Mouse (Mus musculus): ENCODE results near the gene B4galnt3. TPM values are rescaled to one million over a fixed set of nuclear protein-coding genes. Genes with fewer than 3 reads are reported as not detected.

Gene B4galnt3
- polyA plus RNA-seq, 1 experiment from 2014 or later = 0.11 TPM

DNA sequence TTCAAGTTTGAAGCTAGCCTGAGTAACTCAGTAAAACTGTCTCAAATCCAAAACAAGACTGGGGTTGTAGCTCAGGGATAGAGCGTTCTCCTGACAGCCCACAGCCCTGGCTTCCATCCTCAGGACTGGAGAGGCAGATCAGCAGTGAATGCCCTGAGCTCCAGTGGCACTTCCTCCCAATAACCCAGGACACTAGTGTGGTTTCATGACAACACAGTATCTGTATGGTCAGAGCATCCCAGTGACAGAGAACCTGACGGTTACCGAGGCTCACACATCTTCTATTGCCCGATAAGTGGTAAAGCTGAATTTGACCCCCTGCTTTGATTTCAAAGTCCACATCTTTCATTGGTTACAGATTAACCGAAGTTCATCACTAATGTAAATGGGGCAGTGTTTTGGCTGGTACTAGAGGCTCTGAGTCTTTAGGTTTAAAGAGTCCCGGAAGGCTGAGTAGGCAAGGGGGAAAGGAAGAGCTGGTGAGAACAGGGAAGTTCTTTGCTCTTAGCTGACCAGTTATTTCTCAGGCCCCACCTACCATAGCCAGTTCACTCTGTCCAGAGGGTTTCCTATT is 120.2 kb downstream of the B4galnt3 start:
- no peak overlapping the region; the same call in 1 of the 2 replicates for H3K27ac ChIP-seq (replicated peaks)
- no peaks in the 10 kb centered on the region for H3K36me3 ChIP-seq
- H3K4me1 ChIP-seq = 0 out of 2 replicates have a peak, but pooled peaks cover 2% of the 10 kb centered on the region
- H3K27me3 ChIP-seq (ENCODE audit: low read depth, poor library complexity, severe bottlenecking) = no peaks in the 10 kb centered on the region
- whole genome bisulfite sequencing = 91% methylated on average over 6 of the region's 6 CpGs
- no peak for DNase-seq (ENCODE audit: low spot score)
- no peaks in the 10 kb centered on the region for H3K9me3 ChIP-seq (replicated peaks)
- no peak overlapping the region for H3K4me3 ChIP-seq

DNA sequence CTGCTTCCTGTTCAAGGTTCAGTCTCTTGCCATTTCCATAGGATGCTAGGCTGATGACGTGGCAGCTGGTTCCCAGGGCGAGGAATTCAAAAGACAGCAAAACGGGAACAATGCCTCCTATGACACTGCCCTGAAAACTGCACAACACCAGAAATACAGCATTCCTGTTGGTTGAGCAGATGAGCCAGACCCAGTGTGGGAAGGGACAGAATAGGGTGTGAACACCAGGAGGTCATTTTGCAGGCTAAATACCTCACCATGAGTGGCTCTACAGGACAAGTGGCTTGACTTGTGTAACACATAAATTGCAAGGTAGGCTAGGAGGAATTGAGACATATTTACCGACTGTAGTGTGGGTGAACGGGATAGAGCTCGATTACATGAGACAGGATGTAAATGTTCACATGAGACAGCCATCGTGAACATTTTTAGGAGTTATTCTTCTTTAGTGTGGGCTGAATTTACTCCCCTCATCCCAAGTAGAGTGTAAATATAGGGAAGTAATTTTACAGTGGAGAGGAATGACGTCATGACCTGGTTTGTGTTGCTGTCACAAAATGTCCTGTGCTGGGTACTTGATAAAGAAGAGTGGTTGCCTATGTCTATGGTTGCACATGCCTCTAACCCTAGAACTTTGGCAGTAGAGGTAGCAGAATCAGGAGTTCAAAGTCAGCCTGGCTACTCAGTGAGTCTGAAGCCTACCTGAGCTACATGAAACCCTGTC is 121.9 kb downstream of the B4galnt3 start:
- no peaks in the 10 kb centered on the region for H3K27me3 ChIP-seq (ENCODE audit: low read depth, poor library complexity, severe bottlenecking)

DNA sequence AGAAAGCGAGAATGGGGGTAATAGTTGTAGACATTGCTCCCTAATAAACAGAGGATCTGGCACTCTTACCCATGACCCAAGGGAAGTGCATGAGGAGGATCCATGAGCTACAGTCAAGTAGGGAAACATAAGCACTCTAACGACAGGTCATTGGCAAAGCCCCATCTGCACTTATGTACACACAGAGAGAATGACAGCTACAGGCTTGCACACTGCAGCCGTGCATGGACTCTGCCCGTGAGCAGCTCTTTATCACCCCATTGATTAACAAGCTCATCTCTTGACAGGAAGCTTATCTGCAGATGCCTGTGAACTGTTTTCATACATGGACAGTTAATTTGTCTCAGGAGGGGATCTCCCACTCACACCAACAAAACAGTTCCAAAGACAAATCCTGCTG is 126.8 kb downstream of the B4galnt3 start:
- no peak for DNase-seq (ENCODE audit: low spot score)
- no peaks in the 10 kb centered on the region for H3K27me3 ChIP-seq (ENCODE audit: low read depth, poor library complexity, severe bottlenecking)
- H3K36me3 ChIP-seq = no peaks in the 10 kb centered on the region
- no peak overlapping the region for H3K4me3 ChIP-seq
- no peak overlapping the region for H3K27ac ChIP-seq (replicated peaks)
- 81% methylated on average over 4 of the region's 4 CpGs for WGBS
- H3K4me1 ChIP-seq = no peaks in the 10 kb centered on the region
- no peaks in the 10 kb centered on the region for H3K9me3 ChIP-seq (replicated peaks)

More for the DNA sequence above, 121.9 kb downstream of the B4galnt3 start:
- DNase-seq (ENCODE audit: low spot score) = no peak
- WGBS = 88% methylated on average over 8 of the region's 8 CpGs
- Histone ChIP-seq H3K9me3 (replicated peaks) (no peaks in the 10 kb centered on the region), H3K36me3 (no peaks in the 10 kb centered on the region), H3K27ac (replicated peaks) (no peak overlapping the region), H3K4me3 (no peak overlapping the region), H3K4me1 (0 out of 2 replicates have a peak, but pooled peaks cover 2% of the 10 kb centered on the region)

DNA sequence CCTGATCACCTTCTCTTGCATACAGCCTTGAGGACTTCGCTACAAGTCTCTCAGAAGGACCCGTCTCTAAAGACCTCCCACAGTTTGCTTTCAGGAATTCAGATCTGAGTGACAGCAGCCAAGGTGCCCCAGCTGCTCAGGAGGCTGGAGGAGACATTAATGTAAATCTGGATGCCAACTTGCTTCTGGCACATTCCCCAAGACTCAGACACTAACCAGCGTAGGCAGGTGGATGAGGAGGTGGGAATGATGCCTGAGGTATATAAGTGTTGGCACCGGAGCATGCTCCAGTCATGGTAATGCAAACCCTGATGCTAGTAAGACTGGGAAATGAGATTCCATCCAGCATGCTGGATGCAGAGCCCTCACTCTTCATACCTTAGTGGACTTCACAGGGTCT is 129.6 kb downstream of the B4galnt3 start:
- no peaks in the 10 kb centered on the region for H3K9me3 ChIP-seq (replicated peaks)
- no peak overlapping the region for H3K27ac ChIP-seq (replicated peaks)
- H3K4me3 ChIP-seq = no peak overlapping the region
- WGBS = 86% methylated on average over 4 of the region's 4 CpGs
- no peaks in the 10 kb centered on the region for H3K36me3 ChIP-seq
- H3K27me3 ChIP-seq (ENCODE audit: low read depth, poor library complexity, severe bottlenecking) = no peaks in the 10 kb centered on the region
- DNase-seq (ENCODE audit: low spot score) = no peak
- no peaks in the 10 kb centered on the region for H3K4me1 ChIP-seq

DNA sequence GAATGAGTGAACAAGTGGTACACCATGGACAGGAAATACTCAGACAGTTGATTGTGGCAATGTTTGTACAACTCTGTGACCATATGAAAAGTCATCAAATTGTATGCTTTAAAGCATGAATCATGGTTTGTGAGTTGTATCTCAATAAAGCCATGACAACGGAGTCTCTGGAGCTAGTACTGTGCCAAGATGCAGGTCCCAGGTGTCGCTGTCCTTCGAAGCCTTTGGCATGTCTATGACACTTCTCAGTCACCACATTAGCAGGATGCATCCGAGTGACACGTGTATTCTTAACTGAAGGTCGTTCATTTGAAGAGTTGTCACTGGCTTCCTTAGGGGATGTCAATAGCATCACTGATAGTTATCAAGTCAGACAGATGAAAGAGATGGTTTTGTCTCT is 131.4 kb downstream of the B4galnt3 start:
- H3K4me3 ChIP-seq = no peak overlapping the region
- DNase-seq (ENCODE audit: low spot score) = no peak

DNA sequence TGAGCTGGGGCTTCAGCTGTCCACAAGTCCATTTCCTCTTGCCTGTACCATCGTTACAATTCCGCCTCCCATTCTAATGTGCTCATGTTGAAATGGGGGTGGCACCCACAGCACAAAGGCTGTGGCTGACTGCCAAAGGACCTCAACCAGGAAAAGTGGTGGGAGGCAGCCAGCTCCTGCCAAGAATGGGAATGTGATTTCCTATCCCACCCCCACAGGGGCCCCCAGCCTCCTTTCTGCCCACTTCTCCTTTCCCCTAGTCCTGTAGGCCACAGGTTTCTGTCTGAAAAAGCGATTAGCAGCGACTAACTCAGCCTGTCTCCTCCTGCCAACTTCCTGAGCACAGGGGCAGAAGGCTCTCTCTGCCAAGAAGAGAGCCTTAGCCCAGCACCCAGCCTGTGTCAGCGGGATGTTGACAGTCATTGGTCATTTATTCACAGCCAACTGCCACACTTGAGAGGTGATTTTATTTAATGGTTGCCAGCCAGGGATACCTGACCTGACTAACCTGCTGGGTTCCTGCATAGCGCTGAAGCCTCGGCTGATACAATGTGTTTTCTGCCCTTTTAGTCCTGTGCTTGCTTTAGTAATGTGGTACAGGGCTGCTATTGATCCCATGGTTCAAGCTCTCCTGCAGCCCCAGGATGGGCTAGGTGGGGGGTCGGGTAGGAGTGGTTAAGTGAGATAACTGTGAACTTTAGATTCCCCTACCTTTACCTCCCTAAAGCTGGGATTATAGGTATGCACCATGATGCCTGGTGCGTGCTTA is 135.0 kb downstream of the B4galnt3 start:
- Histone ChIP-seq H3K27me3 (ENCODE audit: low read depth, poor library complexity, severe bottlenecking) (no peaks in the 10 kb centered on the region), H3K36me3 (no peaks in the 10 kb centered on the region), H3K4me1 (peaks cover 13% of the 10 kb centered on the region), H3K27ac (replicated peaks) (peak overlapping the region; percentile 42; the same call in 1 of the 2 replicates), H3K9me3 (replicated peaks) (no peaks in the 10 kb centered on the region), H3K4me3 (no peak overlapping the region)
- DNase-seq (ENCODE audit: low spot score) = no peak
- WGBS = 72% methylated on average over 9 of the region's 9 CpGs

More for the DNA sequence above, 131.4 kb downstream of the B4galnt3 start:
- Histone ChIP-seq H3K27me3 (ENCODE audit: low read depth, poor library complexity, severe bottlenecking) (no peaks in the 10 kb centered on the region), H3K36me3 (no peaks in the 10 kb centered on the region), H3K4me1 (peaks cover 6% of the 10 kb centered on the region), H3K27ac (replicated peaks) (no peak overlapping the region), H3K9me3 (replicated peaks) (no peaks in the 10 kb centered on the region)
- 90% methylated on average over 6 of the region's 6 CpGs for WGBS

DNA sequence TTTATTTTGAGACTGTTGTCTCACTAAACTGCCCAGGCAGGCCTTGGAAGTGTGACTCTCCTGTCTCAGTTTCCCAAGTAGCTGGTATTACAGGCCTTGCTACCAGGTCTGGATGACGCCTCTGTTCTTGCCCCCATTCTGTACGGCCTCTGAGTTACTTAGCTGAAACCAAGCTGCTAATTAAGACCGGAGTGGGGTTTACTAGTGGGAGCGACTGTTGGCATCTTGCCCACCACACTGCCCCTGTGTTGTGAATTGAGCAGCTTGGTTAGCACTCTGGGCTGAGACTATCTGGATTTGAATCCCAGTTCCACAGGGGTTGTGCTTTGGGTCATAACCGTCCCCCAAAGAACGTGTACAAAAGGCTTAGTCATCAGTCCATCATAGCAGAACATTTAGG is 136.9 kb downstream of the B4galnt3 start:
- WGBS = 83% methylated on average over 6 of the region's 6 CpGs

DNA sequence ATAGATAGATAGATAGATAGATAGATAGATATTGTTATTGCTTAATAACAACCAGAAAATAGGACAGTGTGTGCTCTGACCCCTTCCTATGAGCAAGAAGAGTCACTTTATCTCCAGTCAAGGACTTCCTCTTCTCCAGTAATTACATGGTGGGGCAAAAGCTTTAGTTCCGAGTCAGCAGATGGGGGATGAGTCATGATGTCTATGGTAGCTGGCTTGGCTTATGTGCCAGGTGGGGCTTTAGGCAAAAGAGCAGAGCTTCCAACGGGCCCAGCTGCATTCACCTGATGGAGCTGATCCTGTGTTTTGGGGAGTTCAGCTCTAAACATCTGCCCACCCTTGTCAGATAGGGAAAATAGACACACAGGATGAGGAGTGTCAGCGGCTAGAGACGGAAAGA is 138.8 kb downstream of the B4galnt3 start:
- H3K36me3 ChIP-seq = no peaks in the 10 kb centered on the region
- 89% methylated on average over 4 of the region's 4 CpGs for WGBS

More for the DNA sequence above, 136.9 kb downstream of the B4galnt3 start:
- no peak overlapping the region for H3K27ac ChIP-seq (replicated peaks)
- no peak overlapping the region for H3K4me3 ChIP-seq
- peaks cover 16% of the 10 kb centered on the region for H3K4me1 ChIP-seq
- H3K36me3 ChIP-seq = no peaks in the 10 kb centered on the region
- DNase-seq (ENCODE audit: low spot score) = no peak
- no peaks in the 10 kb centered on the region for H3K9me3 ChIP-seq (replicated peaks)
- H3K27me3 ChIP-seq (ENCODE audit: low read depth, poor library complexity, severe bottlenecking) = no peaks in the 10 kb centered on the region

DNA sequence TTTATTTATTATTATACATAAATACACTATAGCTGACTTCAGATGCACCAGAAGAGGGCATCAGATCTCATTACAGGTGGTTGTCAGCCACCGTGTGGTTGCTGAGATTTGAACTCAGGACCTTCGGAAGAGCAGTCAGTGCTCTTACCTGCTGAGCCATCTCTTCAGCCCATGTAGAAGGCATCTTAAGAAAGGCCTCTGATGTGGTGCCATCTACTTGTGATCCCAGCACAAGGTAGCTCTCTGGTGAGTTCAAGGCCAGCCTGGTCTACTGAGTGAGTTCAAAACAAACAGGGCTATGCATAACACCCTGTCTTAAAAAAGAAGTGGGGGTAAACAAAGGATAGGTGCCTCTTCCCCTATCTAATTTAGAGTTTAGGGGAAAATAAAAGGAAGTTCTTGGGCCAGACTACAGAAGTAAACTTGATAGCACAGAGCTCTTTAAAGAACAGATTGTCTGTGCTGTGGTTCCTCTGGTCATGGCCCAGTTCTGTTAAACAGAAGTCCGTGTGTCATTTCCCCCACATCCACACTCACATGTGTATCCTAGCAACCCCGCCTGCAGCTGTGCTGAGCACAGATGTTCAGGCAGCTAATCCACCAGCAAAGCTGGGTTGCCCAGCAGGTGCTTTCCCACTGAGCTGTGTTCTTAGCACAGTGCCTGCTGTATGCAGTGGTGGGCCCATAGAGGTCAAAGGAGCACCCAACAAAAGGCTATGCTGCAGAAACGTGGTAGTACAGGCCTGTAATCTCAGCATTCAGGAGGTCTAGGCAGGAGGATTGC is 139.6 kb downstream of the B4galnt3 start:
- Histone ChIP-seq H3K36me3 (no peaks in the 10 kb centered on the region), H3K4me3 (no peak overlapping the region), H3K9me3 (replicated peaks) (no peaks in the 10 kb centered on the region), H3K4me1 (peaks cover 24% of the 10 kb centered on the region), H3K27ac (replicated peaks) (no peak overlapping the region; the same call in 1 of the 2 replicates), H3K27me3 (ENCODE audit: low read depth, poor library complexity, severe bottlenecking) (no peaks in the 10 kb centered on the region)
- WGBS = 67% methylated on average over 5 of the region's 5 CpGs
- DNase-seq (ENCODE audit: low spot score) = peak; percentile 40

More for the DNA sequence above, 138.8 kb downstream of the B4galnt3 start:
- Histone ChIP-seq H3K4me1 (peaks cover 17% of the 10 kb centered on the region), H3K4me3 (no peak overlapping the region), H3K27me3 (ENCODE audit: low read depth, poor library complexity, severe bottlenecking) (no peaks in the 10 kb centered on the region), H3K27ac (replicated peaks) (no peak overlapping the region), H3K9me3 (replicated peaks) (no peaks in the 10 kb centered on the region)
- DNase-seq (ENCODE audit: low spot score) = no peak

Other genes with a start within 250 kb of the B4galnt3 start
- gene Ninj2, start 201.2 kb downstream of the B4galnt3 start, polyA plus RNA-seq (2016; fragmentation: Nextera tagmentation; extraction: Ambion mirVana) = not detected in 2 replicates
- gene D330020A13Rik, start 195 bp downstream of the B4galnt3 start, polyA plus RNA-seq (2016; fragmentation: Nextera tagmentation; extraction: Ambion mirVana) = not detected in 2 replicates
- gene Kdm5a, start 69.6 kb upstream of the B4galnt3 start, polyA plus RNA-seq (2016; fragmentation: Nextera tagmentation; extraction: Ambion mirVana) = 49.0 and 49.9 TPM in 2 replicates
- gene Ccdc77, start 69.8 kb upstream of the B4galnt3 start, polyA plus RNA-seq (2016; fragmentation: Nextera tagmentation; extraction: Ambion mirVana) = 29.6 and 29.7 TPM in 2 replicates
- 4.8 and 5.1 TPM in 2 replicates for gene Il17ra, start 168.7 kb upstream of the B4galnt3 start, polyA plus RNA-seq (2016; fragmentation: Nextera tagmentation; extraction: Ambion mirVana)
- 0.49 and 0.79 TPM in 2 replicates for gene Tmem121b, start 199.2 kb upstream of the B4galnt3 start, polyA plus RNA-seq (2016; fragmentation: Nextera tagmentation; extraction: Ambion mirVana)
- 21.0 and 21.6 TPM in 2 replicates for gene Hdhd5, start 236.8 kb upstream of the B4galnt3 start, polyA plus RNA-seq (2016; fragmentation: Nextera tagmentation; extraction: Ambion mirVana)

Data from midbrain, embryonic 10.5 days (tissue).